Mouse (Mus musculus) intestine, postnatal 0 days (tissue): ENCODE measurements around the gene Samd5. TPM values are rescaled to one million over a fixed set of nuclear protein-coding genes. Genes with fewer than 3 reads are reported as not detected.

Experiments
- ATAC-seq: fragments of 200-750 bp; cut with Nextera tagmentation; 2 replicates; pipeline ENCODE4 v1.8.0; 2017; ENCODE audit warnings: mild to moderate bottlenecking, moderate TSS enrichment, moderate library complexity
- H3K27ac ChIP-seq: fragments of 300-500 bp; sonication (generic); 2 replicates; pipeline ENCODE4 v1.5.1; 2014; ENCODE audit warnings: mild to moderate bottlenecking, low read depth, low read length, moderate library complexity
- H3K27me3 ChIP-seq: fragments of 300-500 bp; sonication (generic); replicated peaks from 2 replicates; pipeline ENCODE4 v1.6.1; 2014; ENCODE audit warnings: low read length, mixed read lengths; ENCODE audit not compliant: control insufficient read depth, insufficient read depth
- H3K36me3 ChIP-seq: fragments of 300-500 bp; sonication (generic); 2 replicates; pipeline ENCODE4 v1.6.1; 2014; ENCODE audit warnings: mild to moderate bottlenecking, moderate library complexity; ENCODE audit not compliant: control insufficient read depth, insufficient read depth
- H3K4me1 ChIP-seq: fragments of 300-500 bp; sonication (generic); replicated peaks from 2 replicates; pipeline ENCODE4 v1.6.1; 2014; ENCODE audit warnings: antibody characterized with exemption, low read length, mixed read lengths; ENCODE audit not compliant: control insufficient read depth, insufficient read depth
- H3K4me2 ChIP-seq: fragments of 300-500 bp; sonication (generic); replicated peaks from 2 replicates; pipeline ENCODE4 v1.6.1; 2014; ENCODE audit warnings: low read depth, mild to moderate bottlenecking, moderate library complexity
- H3K4me3 ChIP-seq: fragments of 300-500 bp; sonication (generic); 2 replicates; pipeline ENCODE4 v1.5.1; 2014; ENCODE audit warnings: low read depth, low read length
- H3K9ac ChIP-seq: fragments of 300-500 bp; sonication (generic); 2 replicates; pipeline ENCODE4 v1.6.1; 2014; ENCODE audit warnings: mild to moderate bottlenecking, low read depth, low read length
- H3K9me3 ChIP-seq: fragments of 300-500 bp; sonication (generic); 2 replicates; pipeline ENCODE4 v1.6.1; 2016; ENCODE audit warnings: mixed run types; ENCODE audit not compliant: control insufficient read depth
- CTCF ChIP-seq: sonication (generic); IDR thresholded peaks from 2 replicates; pipeline ENCODE4 v1.5.1; 2016; ENCODE audit warnings: low read depth, mild to moderate bottlenecking, control low read depth, antibody characterized with exemption, moderate library complexity
- WGBS: fragments of 180-500 bp; shearing (Covaris S2); extraction: QIAGEN DNeasy Blood & Tissue Kit; methylation state at CpG from one replicate; pipeline ENCODE4 v1.1.7; 2014; 5-methylcytosine and 5-hydroxymethylcytosine counted together
- polyA plus RNA-seq: library from polyadenylated mRNA; unstranded; fragments of >200 nt; fragmentation: Nextera tagmentation; extraction: Ambion mirVana; gene quantifications from 2 replicates; pipeline ENCODE4 v1.2.1, GENCODE M21; 2015

The Samd5 gene
- polyA plus RNA-seq, 1 experiment from 2014 or later = 2.2 TPM

DNA sequence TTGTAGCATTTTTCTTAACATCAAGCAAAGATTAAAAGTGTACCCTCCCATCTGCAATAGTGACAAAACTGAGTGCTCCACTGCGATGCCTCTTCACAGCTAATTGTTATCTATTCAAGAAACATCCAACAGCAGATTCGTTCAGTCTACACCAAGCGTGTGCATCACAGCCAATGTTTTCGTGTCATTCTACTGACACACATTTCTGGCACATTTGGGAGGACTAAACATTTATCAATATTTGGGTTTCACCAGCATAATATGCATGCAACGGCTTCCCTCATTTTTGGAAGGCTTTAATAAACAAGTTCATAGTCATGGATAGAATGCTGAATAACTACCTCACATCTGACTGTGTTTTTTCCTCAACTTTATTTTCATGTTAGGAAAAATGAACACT, 95.6 kb downstream of the Samd5 start:
- Histone ChIP-seq H3K9me3 (no peaks in the 10 kb centered on the region), H3K27me3 (no peaks in the 10 kb centered on the region), H3K4me3 (no peak overlapping the region), H3K4me1 (no peaks in the 10 kb centered on the region), H3K27ac (no peak overlapping the region), H3K4me2 (no peak overlapping the region), H3K36me3 (no peaks in the 10 kb centered on the region), H3K9ac (no peak overlapping the region)
- WGBS = 79% methylated on average over 5 of the region's 5 CpGs
- TF ChIP-seq CTCF = no peak
- ATAC-seq = no peak

DNA sequence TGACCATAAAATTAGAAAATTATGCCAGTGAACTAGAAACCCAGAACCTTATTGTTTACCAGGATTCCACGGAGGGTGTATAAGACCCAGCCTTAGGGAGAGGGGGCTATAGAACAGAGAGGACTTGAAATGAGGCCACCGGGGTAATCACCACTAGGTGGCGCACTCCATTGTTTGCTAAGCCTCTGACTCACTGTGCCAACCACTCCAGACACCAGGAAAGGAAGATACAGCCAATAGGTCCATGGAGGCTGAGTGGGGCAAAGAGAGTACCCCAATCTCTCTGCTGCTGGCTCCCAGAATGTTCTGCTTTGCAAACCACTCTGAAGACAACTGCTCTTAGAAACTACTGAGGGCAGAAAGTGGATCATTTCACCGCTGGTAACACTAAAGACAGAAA, 99.4 kb downstream of the Samd5 start:
- ATAC-seq = no peak
- no peak overlapping the region for H3K4me2 ChIP-seq
- H3K9me3 ChIP-seq = no peaks in the 10 kb centered on the region
- no peaks in the 10 kb centered on the region for H3K36me3 ChIP-seq
- peak; percentile 86 for TF ChIP-seq CTCF
- WGBS = 33% methylated on average over 4 of the region's 4 CpGs
- H3K27ac ChIP-seq = no peak overlapping the region
- H3K27me3 ChIP-seq = no peaks in the 10 kb centered on the region
- no peak overlapping the region for H3K4me3 ChIP-seq
- no peak overlapping the region for H3K9ac ChIP-seq
- H3K4me1 ChIP-seq = no peaks in the 10 kb centered on the region

DNA sequence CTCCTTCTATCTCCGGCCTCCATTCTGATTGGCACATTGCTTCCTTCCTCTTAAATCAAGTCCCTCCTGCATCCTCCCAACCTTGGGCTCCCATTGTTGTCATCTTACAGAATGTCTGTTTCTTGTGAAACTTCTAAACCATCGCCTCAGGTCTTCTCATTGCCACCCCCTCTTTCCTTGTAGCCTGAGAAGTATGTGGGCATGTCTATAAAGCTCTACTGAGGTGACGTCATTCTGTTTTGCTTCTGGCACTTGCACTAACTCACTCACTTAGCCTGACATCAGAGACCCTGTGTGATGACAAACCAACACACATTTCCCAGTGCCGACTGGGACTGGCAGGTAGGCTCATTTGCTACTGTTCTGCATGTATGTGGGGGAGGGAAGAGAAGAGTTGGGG, 100.9 kb downstream of the Samd5 start:
- no peak overlapping the region for H3K4me3 ChIP-seq
- no peak overlapping the region for H3K27ac ChIP-seq
- 86% methylated on average over 4 of the region's 4 CpGs for WGBS
- no peak for TF ChIP-seq CTCF
- ATAC-seq = no peak
- H3K36me3 ChIP-seq = no peaks in the 10 kb centered on the region
- no peaks in the 10 kb centered on the region for H3K9me3 ChIP-seq
- H3K27me3 ChIP-seq = no peaks in the 10 kb centered on the region
- H3K4me1 ChIP-seq = no peaks in the 10 kb centered on the region
- H3K4me2 ChIP-seq = no peak overlapping the region
- no peak overlapping the region for H3K9ac ChIP-seq

Other genes with a start within 250 kb of the Samd5 start
- 3.9 and 4.6 TPM in 2 replicates for gene Stxbp5, start 225.9 kb upstream of the Samd5 start, polyA plus RNA-seq